Mouse (Mus musculus) kidney, adult 8-10 months (tissue): Measurements from ENCODE around the gene Ksr2.

Experiments used
- DNase-seq, 2 experiments: peaks; one replicate each; pipeline ENCODE4 v3.0.0; 2022

The Ksr2 gene

GRCm38 (mm10) chr5:117696366-117696765 lies 282.6 kb downstream of the Ksr2 start:
- DNase-seq = no peak

GRCm38 (mm10) chr5:117697589-117697988 lies 283.8 kb downstream of the Ksr2 start:
- no peak for DNase-seq

GRCm38 (mm10) chr5:117704371-117704770 lies 290.6 kb downstream of the Ksr2 start:
- no peak for DNase-seq

GRCm38 (mm10) chr5:117706633-117707032 lies 292.8 kb downstream of the Ksr2 start:
- no peak for DNase-seq

GRCm38 (mm10) chr5:117709306-117709705 lies 295.5 kb downstream of the Ksr2 start:
- no peak for DNase-seq

GRCm38 (mm10) chr5:117711636-117712035 lies 297.8 kb downstream of the Ksr2 start:
- no peak for DNase-seq

- no peak for DNase-seq
These were observed 298.4 kb downstream of the Ksr2 start for GRCm38 (mm10) chr5:117712207-117712606.

- no peak for DNase-seq
These were observed 303.3 kb downstream of the Ksr2 start for GRCm38 (mm10) chr5:117717120-117717519.

GRCm38 (mm10) chr5:117723316-117723715 lies 309.5 kb downstream of the Ksr2 start:
- no peak for DNase-seq

GRCm38 (mm10) chr5:117726548-117726947 lies 312.7 kb downstream of the Ksr2 start:
- no peak for DNase-seq

- DNase-seq = no peak
These were observed 313.3 kb downstream of the Ksr2 start for GRCm38 (mm10) chr5:117727138-117727537.

- no peak for DNase-seq
These were observed 317.5 kb downstream of the Ksr2 start for GRCm38 (mm10) chr5:117731311-117731710.

- DNase-seq = no peak
These were observed 330.9 kb downstream of the Ksr2 start for GRCm38 (mm10) chr5:117744654-117745178.

GRCm38 (mm10) chr5:117749353-117749752 lies 335.6 kb downstream of the Ksr2 start:
- DNase-seq = peak; percentile 45 to 75

- no peak for DNase-seq
These were observed 344.1 kb downstream of the Ksr2 start for GRCm38 (mm10) chr5:117757696-117758482.

GRCm38 (mm10) chr5:117761181-117761832 lies 347.5 kb downstream of the Ksr2 start:
- DNase-seq = no peak

- peak; percentile 83 to 86 for DNase-seq
These were observed 350.7 kb downstream of the Ksr2 start for GRCm38 (mm10) chr5:117764496-117764895.

- no peak for DNase-seq
These were observed 365.4 kb downstream of the Ksr2 start for GRCm38 (mm10) chr5:117779175-117779574.

GRCm38 (mm10) chr5:117780681-117781080 lies 366.9 kb downstream of the Ksr2 start, which contains the start of gene Nos1:
Gene Nos1, plus strand, starts transcription at chr5:117781032.
- peak in 1 of 2 experiments; percentile 16 for DNase-seq

GRCm38 (mm10) chr5:117781178-117781577 lies 367.4 kb downstream of the Ksr2 start:
- DNase-seq = no peak

GRCm38 (mm10) chr5:117790071-117790470 lies 376.3 kb downstream of the Ksr2 start:
- no peak for DNase-seq

- no peak for DNase-seq
These were observed 378.1 kb downstream of the Ksr2 start for GRCm38 (mm10) chr5:117791875-117792274.

- DNase-seq = no peak
These were observed 387.0 kb downstream of the Ksr2 start for GRCm38 (mm10) chr5:117800849-117801248.

GRCm38 (mm10) chr5:117802071-117802521 lies 388.3 kb downstream of the Ksr2 start:
- DNase-seq = no peak
